Mouse (Mus musculus): ENCODE data around the gene 4931428F04Rik. TPM values are rescaled to one million over a fixed set of nuclear protein-coding genes. Genes with fewer than 3 reads are reported as not detected.

Gene 4931428F04Rik
- total and polyA plus RNA-seq, 2 experiments from 2014 or later = 3.3 to 3.5 TPM

- Histone ChIP-seq H3K27me3 (ENCODE audit: control insufficient read depth, insufficient read depth, low read length) (peaks cover 66% of the 10 kb centered on the region), H3K4me1 (ENCODE audit: control insufficient read depth, insufficient read depth) (peaks cover 21% of the 10 kb centered on the region), H3K4me3 (ENCODE audit: low read depth, low read length) (peak overlapping the region; percentile 50), H3K27ac (ENCODE audit: low read depth) (no peak overlapping the region), H3K4me2 (ENCODE audit: low read depth, low read length) (peak overlapping the region; percentile 80), H3K9ac (replicated peaks; ENCODE audit: low read depth, low read length) (no peak overlapping the region; the same call in 1 of the 2 replicates), H3K36me3 (replicated peaks; ENCODE audit: control insufficient read depth, insufficient read depth, low read length) (no peaks in the 10 kb centered on the region), H3K9me3 (replicated peaks; ENCODE audit: control insufficient read depth, low read length) (no peaks in the 10 kb centered on the region)
- ATAC-seq (ENCODE audit: insufficient read depth, low read depth) (peak; percentile 53), DNase-seq (ENCODE audit: low spot score) (no peak)
- no peak for TF ChIP-seq EP300 (IDR thresholded peaks at IDR 0.05; ENCODE audit: low read depth)
- TF ChIP-seq CTCF (IDR thresholded peaks at IDR 0.05; ENCODE audit: low read depth) = no peak
- 5% methylated on average over 30 of the region's 30 CpGs for WGBS
Measured at GRCm38 (mm10) chr8:105276292-105277120, 13.2 kb downstream of the 4931428F04Rik start.

DNA sequence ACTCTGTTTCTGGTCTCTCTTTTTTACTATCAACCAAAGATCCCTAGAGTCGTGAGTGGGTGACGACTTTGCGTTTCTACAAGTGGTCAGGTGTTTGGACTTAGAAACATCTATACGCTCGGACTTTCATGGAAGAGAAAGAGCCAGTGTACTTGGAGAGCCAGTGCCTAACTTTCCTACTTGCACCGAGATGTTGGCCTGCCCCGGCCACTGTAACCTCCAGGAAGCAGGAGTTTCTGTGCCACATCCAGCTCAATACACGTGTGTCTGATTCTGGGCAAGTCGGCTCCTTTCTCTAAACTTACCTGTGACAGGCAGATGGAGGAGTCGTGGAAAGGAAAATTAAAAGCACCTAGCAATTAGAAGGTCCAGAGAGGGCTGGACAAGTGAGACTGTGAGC lies 13.8 kb downstream of the 4931428F04Rik start, which contains the start of gene Nol3:
TSS of gene Nol3 (plus strand) at position 301 of the 400 bp plus-strand sequence.
- H3K27ac ChIP-seq (ENCODE audit: low read depth) = no peak within 1 kb of the TSS
- no peaks in the 10 kb centered on the region for H3K36me3 ChIP-seq (replicated peaks; ENCODE audit: control insufficient read depth, insufficient read depth, low read length)
- no peak for ATAC-seq (ENCODE audit: insufficient read depth, low read depth)
- peaks cover 21% of the 10 kb centered on the region for H3K4me1 ChIP-seq (ENCODE audit: control insufficient read depth, insufficient read depth)
- H3K9ac ChIP-seq (replicated peaks; ENCODE audit: low read depth, low read length) = no peak within 1 kb of the TSS; the same call in 1 of the 2 replicates
- 5% methylated on average over 10 of the region's 10 CpGs for WGBS
- no peak for DNase-seq (ENCODE audit: low spot score)
- H3K27me3 ChIP-seq (ENCODE audit: control insufficient read depth, insufficient read depth, low read length) = peaks cover 73% of the 10 kb centered on the region
- no peaks in the 10 kb centered on the region for H3K9me3 ChIP-seq (replicated peaks; ENCODE audit: control insufficient read depth, low read length)
- TF ChIP-seq EP300 (IDR thresholded peaks at IDR 0.05; ENCODE audit: low read depth) = no peak
- no peak for TF ChIP-seq CTCF (IDR thresholded peaks at IDR 0.05; ENCODE audit: low read depth)
- peak within 1 kb of the TSS; percentile 80 for H3K4me2 ChIP-seq (ENCODE audit: low read depth, low read length)
- H3K4me3 ChIP-seq (ENCODE audit: low read depth, low read length) = peak within 1 kb of the TSS; percentile 50

DNA sequence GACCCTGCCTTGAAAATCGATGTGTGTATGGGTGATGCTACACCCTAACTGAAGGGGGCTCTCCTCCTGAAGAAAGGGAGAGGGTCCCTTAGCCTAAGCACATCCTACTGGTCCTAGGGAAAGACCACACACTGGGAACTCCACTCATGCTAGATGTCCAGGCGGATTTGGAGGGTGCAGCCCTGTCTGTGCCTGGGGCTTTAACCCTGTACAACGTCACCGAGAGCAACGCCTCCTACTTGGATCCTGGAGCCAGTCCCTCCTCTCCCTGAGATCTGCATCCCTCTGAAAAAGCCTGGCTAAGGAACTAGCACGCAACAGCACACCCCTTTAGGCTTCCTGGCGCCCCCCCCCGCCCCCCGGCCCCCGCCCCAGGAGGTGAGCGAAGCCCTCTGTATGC lies 14.3 kb downstream of the 4931428F04Rik start:
- WGBS = 10% methylated on average over 11 of the region's 11 CpGs
- H3K4me3 ChIP-seq (ENCODE audit: low read depth, low read length) = peak overlapping the region; percentile 50
- no peaks in the 10 kb centered on the region for H3K9me3 ChIP-seq (replicated peaks; ENCODE audit: control insufficient read depth, low read length)
- peak overlapping the region; percentile 80 for H3K4me2 ChIP-seq (ENCODE audit: low read depth, low read length)
- H3K36me3 ChIP-seq (replicated peaks; ENCODE audit: control insufficient read depth, insufficient read depth, low read length) = no peaks in the 10 kb centered on the region
- peaks cover 24% of the 10 kb centered on the region for H3K4me1 ChIP-seq (ENCODE audit: control insufficient read depth, insufficient read depth)
- H3K27me3 ChIP-seq (ENCODE audit: control insufficient read depth, insufficient read depth, low read length) = peaks cover 77% of the 10 kb centered on the region
- no peak overlapping the region for H3K27ac ChIP-seq (ENCODE audit: low read depth)
- no peak for TF ChIP-seq CTCF (IDR thresholded peaks at IDR 0.05; ENCODE audit: low read depth)
- no peak for TF ChIP-seq EP300 (IDR thresholded peaks at IDR 0.05; ENCODE audit: low read depth)
- DNase-seq (ENCODE audit: low spot score) (no peak), ATAC-seq (ENCODE audit: insufficient read depth, low read depth) (no peak)
- no peak overlapping the region for H3K9ac ChIP-seq (replicated peaks; ENCODE audit: low read depth, low read length)

DNA sequence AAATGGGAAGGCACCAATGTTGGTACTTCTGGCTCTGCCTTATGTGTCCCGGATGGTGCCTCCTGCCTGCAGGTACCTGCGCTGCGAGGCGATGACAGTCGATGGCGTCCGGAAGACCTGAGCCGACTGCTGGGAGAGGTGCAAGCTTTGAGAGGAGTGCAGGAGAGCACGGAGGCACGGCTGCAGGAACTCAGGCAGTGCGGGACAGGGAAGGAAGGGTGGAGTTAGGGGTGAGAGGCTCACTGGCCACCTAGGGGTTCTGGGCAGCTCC lies 18.8 kb downstream of the 4931428F04Rik start:
- Histone ChIP-seq H3K36me3 (replicated peaks; ENCODE audit: control insufficient read depth, insufficient read depth, low read length) (0 out of 2 replicates have a peak, but pooled peaks cover 4% of the 10 kb centered on the region), H3K4me1 (ENCODE audit: control insufficient read depth, insufficient read depth) (peaks cover 18% of the 10 kb centered on the region; the same call in 1 of the 2 replicates), H3K9me3 (replicated peaks; ENCODE audit: control insufficient read depth, low read length) (no peaks in the 10 kb centered on the region), H3K27me3 (ENCODE audit: control insufficient read depth, insufficient read depth, low read length) (peaks cover 69% of the 10 kb centered on the region), H3K4me3 (ENCODE audit: low read depth, low read length) (no peak overlapping the region; the same call in 1 of the 2 replicates), H3K4me2 (ENCODE audit: low read depth, low read length) (no peak overlapping the region), H3K27ac (ENCODE audit: low read depth) (no peak overlapping the region), H3K9ac (replicated peaks; ENCODE audit: low read depth, low read length) (no peak overlapping the region)
- ATAC-seq (ENCODE audit: insufficient read depth, low read depth) = no peak
- TF ChIP-seq EP300 (IDR thresholded peaks at IDR 0.05; ENCODE audit: low read depth) (no peak), CTCF (IDR thresholded peaks at IDR 0.05; ENCODE audit: low read depth) (no peak)
- WGBS = 9% methylated on average over 11 of the region's 11 CpGs
- DNase-seq (ENCODE audit: low spot score) = no peak

DNA sequence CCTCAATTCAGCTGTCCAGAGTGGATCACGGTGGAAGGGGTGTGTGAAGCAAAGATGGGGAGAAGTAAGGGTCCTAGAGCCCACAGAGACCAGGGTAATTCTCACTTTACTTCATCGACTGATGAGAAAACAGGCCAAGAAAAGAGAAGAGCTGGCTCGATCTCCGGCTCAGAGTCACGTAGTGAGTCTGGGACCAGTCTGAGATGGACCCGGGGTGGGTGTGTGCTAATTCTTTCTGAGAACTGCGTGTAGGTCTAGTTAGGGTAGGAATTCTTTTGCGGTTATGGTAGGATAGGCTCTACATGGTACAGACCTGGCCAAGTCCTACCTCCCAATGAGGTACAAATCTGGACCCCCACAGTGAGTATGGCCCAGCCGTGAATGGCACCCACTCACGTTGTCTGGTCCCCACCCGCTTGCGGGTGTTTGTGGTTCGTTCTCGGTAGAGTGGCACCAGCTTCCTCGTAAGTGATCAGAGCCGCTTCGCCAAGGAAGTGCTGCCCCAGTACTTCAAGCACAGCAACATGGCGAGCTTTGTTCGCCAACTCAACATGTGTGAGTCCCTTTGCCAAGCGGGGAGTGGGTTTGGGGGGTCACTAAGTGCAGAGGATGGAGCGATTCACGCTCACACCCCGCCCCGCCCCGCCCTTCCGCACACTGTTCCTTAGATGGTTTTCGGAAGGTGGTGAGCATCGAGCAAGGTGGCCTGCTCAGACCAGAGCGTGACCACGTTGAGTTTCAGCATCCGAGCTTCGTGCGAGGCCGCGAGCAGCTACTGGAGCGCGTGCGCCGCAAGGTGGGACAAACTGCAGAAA lies 19.4 kb downstream of the 4931428F04Rik start:
- Histone ChIP-seq H3K4me2 (ENCODE audit: low read depth, low read length) (peak overlapping the region; percentile 95), H3K36me3 (replicated peaks; ENCODE audit: control insufficient read depth, insufficient read depth, low read length) (0 out of 2 replicates have a peak, but pooled peaks cover 4% of the 10 kb centered on the region), H3K9me3 (replicated peaks; ENCODE audit: control insufficient read depth, low read length) (no peaks in the 10 kb centered on the region), H3K4me3 (ENCODE audit: low read depth, low read length) (peak overlapping the region; percentile 56), H3K4me1 (ENCODE audit: control insufficient read depth, insufficient read depth) (peaks cover 15% of the 10 kb centered on the region; the same call in 1 of the 2 replicates), H3K9ac (replicated peaks; ENCODE audit: low read depth, low read length) (no peak overlapping the region), H3K27me3 (ENCODE audit: control insufficient read depth, insufficient read depth, low read length) (peaks cover 66% of the 10 kb centered on the region), H3K27ac (ENCODE audit: low read depth) (no peak overlapping the region)
- ATAC-seq (ENCODE audit: insufficient read depth, low read depth) = no peak
- TF ChIP-seq CTCF (IDR thresholded peaks at IDR 0.05; ENCODE audit: low read depth) = no peak
- TF ChIP-seq EP300 (IDR thresholded peaks at IDR 0.05; ENCODE audit: low read depth) = no peak
- no peak for DNase-seq (ENCODE audit: low spot score)
- 12% methylated on average over 39 of the region's 39 CpGs for WGBS

Measured in heart, postnatal 0 days (tissue).